Mouse (Mus musculus): ENCODE measurements around the gene Crip1. TPM values are rescaled to one million over a fixed set of nuclear protein-coding genes. Genes with fewer than 3 reads are reported as not detected.

Crip1 gene
- total and polyA plus RNA-seq, 3 experiments = 282 to 438 TPM; not detected in 1

- TF ChIP-seq JUND (IDR thresholded peaks at IDR 0.05; ENCODE audit: low read depth, low read length) (0 out of 2 replicates have a peak, but pooled peaks have one; percentile 46), POLR2AphosphoS2 (IDR thresholded peaks at IDR 0.05; ENCODE audit: low read length) (no peak)
Observed at GRCm38 (mm10) chr12:113119516-113120410, 26.4 kb upstream of the Crip1 start (continued).

- Histone ChIP-seq H3K27ac (ENCODE audit: control insufficient read depth, low read depth, low read length) (no peak overlapping the region), H3K9me3 (replicated peaks; ENCODE audit: insufficient read depth, low read length) (no peaks in the 10 kb centered on the region), H3K4me3 (ENCODE audit: control insufficient read depth in 1 of 2, insufficient read depth in 1 of 2, low read depth in 2 of 2, low read length in 2 of 2) (no peak overlapping the region), H3K4me1 (ENCODE audit: control insufficient read depth in 1 of 2, insufficient read depth in 2 of 2, low read length in 2 of 2) (no peaks in the 10 kb centered on the region), H3K9ac (ENCODE audit: control insufficient read depth, low read depth, low read length, poor library complexity, severe bottlenecking) (no peak overlapping the region), H3K79me2 (ENCODE audit: control insufficient read depth, insufficient read depth, low read length, poor library complexity) (no peaks in the 10 kb centered on the region), H3K36me3 (ENCODE audit: control insufficient read depth in 1 of 2, insufficient read depth in 2 of 2, low read length in 2 of 2) (peaks cover 0 to 82% of the 10 kb centered on the region in 2 experiments; a peak in 2 of 4 replicates), H3K27me3 (ENCODE audit: control insufficient read depth in 1 of 2, insufficient read depth in 2 of 2, low read length in 2 of 2) (no peaks in the 10 kb centered on the region)
- no peak for DNase-seq (ENCODE audit: low read depth, low spot score)
- TF ChIP-seq ZMIZ1 (IDR thresholded peaks at IDR 0.05; ENCODE audit: low read depth, low read length) (no peak), POLR2A (IDR thresholded peaks at IDR 0.05; ENCODE audit: control insufficient read depth in 1 of 2, insufficient read depth in 1 of 2, low read depth in 1 of 2, low read length in 2 of 2, poor library complexity in 1 of 2) (peak in 1 of 2 experiments; percentile 20; a peak in 1 of 4 replicates), NELFE (IDR thresholded peaks at IDR 0.05; ENCODE audit: low read depth, low read length) (no peak), ZKSCAN1 (IDR thresholded peaks at IDR 0.05; ENCODE audit: low read depth, low read length) (no peak), NRF1 (IDR thresholded peaks at IDR 0.05; ENCODE audit: insufficient read depth, low read depth, low read length, poor library complexity, severe bottlenecking) (no peak), MXI1 (IDR thresholded peaks at IDR 0.05; ENCODE audit: low read depth, low read length) (no peak), GABPA (IDR thresholded peaks at IDR 0.05; ENCODE audit: low read depth, low read length) (no peak)
Observed at GRCm38 (mm10) chr12:113124726-113125125, 21.4 kb upstream of the Crip1 start.

GRCm38 (mm10) chr12:113130732-113131131, 15.4 kb upstream of the Crip1 start:
- H3K9ac ChIP-seq (ENCODE audit: control insufficient read depth, low read depth, low read length, poor library complexity, severe bottlenecking) = no peak overlapping the region
- no peak for DNase-seq (ENCODE audit: low read depth, low spot score)
- no peak for TF ChIP-seq MAX (IDR thresholded peaks at IDR 0.05; ENCODE audit: low read length)
- TF ChIP-seq HCFC1 (IDR thresholded peaks at IDR 0.05; ENCODE audit: low read depth, low read length) = no peak
- TF ChIP-seq POLR2AphosphoS5 (IDR thresholded peaks at IDR 0.05; ENCODE audit: borderline replicate concordance, low read depth, low read length) = no peak
- no peak for TF ChIP-seq USF2 (IDR thresholded peaks at IDR 0.05; ENCODE audit: borderline replicate concordance in 1 of 2, insufficient read depth in 1 of 2, low read depth in 1 of 2, low read length in 2 of 2)
- no peak for TF ChIP-seq ELF1 (IDR thresholded peaks at IDR 0.05; ENCODE audit: low read depth, low read length)
- TF ChIP-seq POLR2AphosphoS2 (IDR thresholded peaks at IDR 0.05; ENCODE audit: low read length) = 0 out of 2 replicates have a peak, but pooled peaks have one; percentile 22
- TF ChIP-seq TCF12 (IDR thresholded peaks at IDR 0.05; ENCODE audit: low read depth, low read length) = no peak
- H3K9me3 ChIP-seq (replicated peaks; ENCODE audit: insufficient read depth, low read length) = no peaks in the 10 kb centered on the region
- H3K4me3 ChIP-seq (ENCODE audit: control insufficient read depth in 1 of 2, insufficient read depth in 1 of 2, low read depth in 2 of 2, low read length in 2 of 2) = no peak overlapping the region
- H3K79me2 ChIP-seq (ENCODE audit: control insufficient read depth, insufficient read depth, low read length, poor library complexity) = no peaks in the 10 kb centered on the region
- no peak overlapping the region for H3K27ac ChIP-seq (ENCODE audit: control insufficient read depth, low read depth, low read length)
- H3K4me1 ChIP-seq (ENCODE audit: control insufficient read depth in 1 of 2, insufficient read depth in 2 of 2, low read length in 2 of 2) = no peaks in the 10 kb centered on the region
- peaks cover 0 to 62% of the 10 kb centered on the region in 2 experiments; a peak in 2 of 4 replicates for H3K36me3 ChIP-seq (ENCODE audit: control insufficient read depth in 1 of 2, insufficient read depth in 2 of 2, low read length in 2 of 2)
- no peaks in the 10 kb centered on the region for H3K27me3 ChIP-seq (ENCODE audit: control insufficient read depth in 1 of 2, insufficient read depth in 2 of 2, low read length in 2 of 2)
